Mouse (Mus musculus) G1E (cell line): Measurements from ENCODE around the gene Dll1. TPM values are rescaled to one million over a fixed set of nuclear protein-coding genes. Genes with fewer than 3 reads are reported as not detected.

Experiments used
- ATAC-seq: 2 replicates; pipeline ENCODE4 v1.8.0; 2016; ENCODE audit warnings: mild to moderate bottlenecking; ENCODE audit not compliant: insufficient number of reproducible peaks, poor library complexity, low FRiP score, severe bottlenecking; ENCODE audit errors: extremely low read depth
- DNase-seq: peaks from one replicate; pipeline ENCODE4 v3.0.0; 2012; ENCODE audit warnings: low spot score
- H3K27me3 ChIP-seq: 2 replicates; pipeline ENCODE4 v1.6.1; 2012; ENCODE audit warnings: mild to moderate bottlenecking, low read length, inconsistent platforms; ENCODE audit not compliant: insufficient read depth
- H3K36me3 ChIP-seq: replicated peaks from 2 replicates; pipeline ENCODE3; 2012; ENCODE audit warnings: mild to moderate bottlenecking, inconsistent platforms
- H3K4me1 ChIP-seq: 2 replicates; pipeline ENCODE4 v1.6.1; 2012; ENCODE audit warnings: low read depth, low read length, inconsistent platforms, mixed read lengths; ENCODE audit not compliant: insufficient read depth
- H3K4me3 ChIP-seq: 2 replicates; pipeline ENCODE4 v1.5.1; 2012; ENCODE audit warnings: low read depth, mild to moderate bottlenecking, inconsistent platforms, low read length, moderate library complexity, mixed read lengths
- H3K9me3 ChIP-seq: replicated peaks from 2 replicates; pipeline ENCODE4 v1.6.1; 2012; ENCODE audit warnings: inconsistent platforms
- CTCF ChIP-seq: IDR thresholded peaks from 2 replicates; pipeline ENCODE4 v1.5.1; 2012; ENCODE audit warnings: low read depth, low read length, inconsistent platforms, mixed read lengths
- GATA1 ChIP-seq: IDR thresholded peaks from 2 replicates; pipeline ENCODE4 v1.6.1; 2012; ENCODE audit warnings: borderline replicate concordance, low read length, inconsistent platforms, mixed read lengths
- GATA2 ChIP-seq: IDR thresholded peaks from 2 replicates; pipeline ENCODE4 v1.6.1; 2012; ENCODE audit warnings: low read depth, low read length, inconsistent platforms, borderline replicate concordance
- POLR2AphosphoS5 ChIP-seq: IDR thresholded peaks from 2 replicates; pipeline ENCODE4 v1.6.1; 2012; ENCODE audit warnings: low read depth, low read length, inconsistent platforms; ENCODE audit not compliant: insufficient replicate concordance
- TAL1 ChIP-seq: conservative IDR thresholded peaks from 2 replicates; pipeline ENCODE4 v1.6.1; 2012; ENCODE audit warnings: low read depth, low read length, inconsistent platforms, mixed read lengths
- polyA plus RNA-seq: library from polyadenylated mRNA; stranded (reverse); fragments of >175 nt; gene quantifications from 2 replicates; pipeline ENCODE4 v1.2.3, GENCODE M21; 2012
- total RNA-seq, 2 experiments: library from RNA; stranded (forward) in 1 of 2; stranded (reverse) in 1 of 2; fragments of 200-1000 nt in 1 of 2; fragments of >200 nt in 1 of 2; fragmentation: Nextera tagmentation in 1 of 2; gene quantifications; 2 replicates each; pipeline ENCODE4 v1.2.3; 2014 to 2017

Dll1 gene
- total and polyA plus RNA-seq, 3 experiments = not detected

GRCm38 (mm10) chr17:15357071-15357470, 19.6 kb downstream of the Dll1 start:
- DNase-seq (no peak), ATAC-seq (no peak)
- TF ChIP-seq TAL1 = no peak
- Histone ChIP-seq H3K4me1 (no peaks in the 10 kb centered on the region), H3K9me3 (no peaks in the 10 kb centered on the region), H3K27me3 (peaks cover 9% of the 10 kb centered on the region; the same call in 1 of the 2 replicates), H3K36me3 (no peaks in the 10 kb centered on the region), H3K4me3 (no peak overlapping the region)

DNA sequence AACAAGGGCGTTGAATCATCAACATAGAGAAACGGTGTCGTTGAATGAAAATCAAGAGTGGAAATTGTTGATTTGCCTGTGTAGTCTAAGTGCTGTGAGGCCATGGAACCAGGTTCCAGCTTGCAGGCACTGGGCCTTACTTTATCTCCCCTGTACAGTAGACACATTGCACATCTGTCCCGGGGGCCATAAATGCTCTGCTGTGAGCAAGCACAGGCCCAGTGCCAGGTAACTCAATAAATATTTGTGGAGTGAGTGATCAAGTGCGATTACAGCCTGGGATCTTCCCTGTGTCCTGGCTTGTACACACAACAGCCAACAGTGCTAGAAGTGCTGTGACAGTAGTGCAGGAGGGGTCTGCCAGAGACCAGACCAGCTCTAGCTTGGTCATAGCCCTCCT, 20.1 kb downstream of the Dll1 start:
- no peaks in the 10 kb centered on the region for H3K36me3 ChIP-seq
- DNase-seq = no peak
- no peaks in the 10 kb centered on the region for H3K9me3 ChIP-seq
- H3K4me3 ChIP-seq = no peak overlapping the region
- TF ChIP-seq POLR2AphosphoS5 (no peak), TAL1 (no peak), GATA2 (no peak), CTCF (no peak), GATA1 (no peak)
- H3K4me1 ChIP-seq = no peaks in the 10 kb centered on the region
- no peak for ATAC-seq
- H3K27me3 ChIP-seq = peaks cover 11% of the 10 kb centered on the region; the same call in 1 of the 2 replicates

DNA sequence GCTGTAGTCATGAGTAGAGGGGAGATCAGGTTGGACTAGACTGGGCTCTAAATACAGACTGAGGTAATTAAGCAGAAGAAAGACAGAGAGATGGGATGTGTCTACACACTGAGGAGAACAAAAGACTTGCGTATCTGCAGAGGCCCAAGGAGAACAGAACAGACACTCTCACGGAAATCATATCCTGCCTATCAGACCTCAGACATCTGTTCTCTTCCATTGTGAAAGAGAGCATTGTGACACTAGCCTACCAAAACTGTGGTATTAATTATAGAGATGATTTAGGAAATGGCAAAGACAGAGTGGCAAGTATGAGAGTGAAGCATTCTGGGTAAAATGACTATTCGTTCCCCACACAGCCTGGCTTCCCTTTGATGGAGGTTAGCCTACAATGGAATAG, 21.6 kb downstream of the Dll1 start:
- H3K36me3 ChIP-seq = no peaks in the 10 kb centered on the region
- DNase-seq (no peak), ATAC-seq (no peak)
- H3K9me3 ChIP-seq = no peaks in the 10 kb centered on the region
- H3K4me1 ChIP-seq = no peaks in the 10 kb centered on the region
- TF ChIP-seq TAL1 (no peak), CTCF (no peak), GATA1 (no peak), POLR2AphosphoS5 (no peak), GATA2 (no peak)
- H3K4me3 ChIP-seq = no peak overlapping the region
- peaks cover 11% of the 10 kb centered on the region for H3K27me3 ChIP-seq

DNA sequence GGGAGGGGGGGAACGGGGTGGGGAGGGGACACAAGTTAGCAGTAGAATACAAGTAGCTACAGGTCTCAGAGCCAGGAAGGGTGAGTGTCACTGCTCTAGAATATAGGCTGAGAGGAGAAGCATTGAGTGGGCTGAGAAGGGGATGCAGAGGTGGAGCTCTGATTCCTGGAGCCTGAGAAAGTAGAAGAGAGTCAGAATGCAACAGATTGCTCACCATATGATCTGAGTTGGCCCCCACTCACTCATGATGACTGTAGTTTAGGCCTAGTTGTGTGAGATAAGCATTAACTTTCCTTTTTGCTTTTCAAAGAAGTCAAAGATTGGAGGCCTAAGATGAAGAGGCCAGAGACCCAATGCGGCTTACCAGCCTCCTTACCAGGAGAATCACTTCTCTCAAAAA, 22.7 kb downstream of the Dll1 start:
- DNase-seq (no peak), ATAC-seq (no peak)
- Histone ChIP-seq H3K36me3 (no peaks in the 10 kb centered on the region), H3K4me3 (no peak overlapping the region), H3K4me1 (no peaks in the 10 kb centered on the region), H3K27me3 (peaks cover 9% of the 10 kb centered on the region), H3K9me3 (no peaks in the 10 kb centered on the region)
- TF ChIP-seq TAL1 = no peak

GRCm38 (mm10) chr17:15352869-15353610, 23.6 kb downstream of the Dll1 start:
- no peak overlapping the region for H3K4me3 ChIP-seq
- no peak for DNase-seq

DNA sequence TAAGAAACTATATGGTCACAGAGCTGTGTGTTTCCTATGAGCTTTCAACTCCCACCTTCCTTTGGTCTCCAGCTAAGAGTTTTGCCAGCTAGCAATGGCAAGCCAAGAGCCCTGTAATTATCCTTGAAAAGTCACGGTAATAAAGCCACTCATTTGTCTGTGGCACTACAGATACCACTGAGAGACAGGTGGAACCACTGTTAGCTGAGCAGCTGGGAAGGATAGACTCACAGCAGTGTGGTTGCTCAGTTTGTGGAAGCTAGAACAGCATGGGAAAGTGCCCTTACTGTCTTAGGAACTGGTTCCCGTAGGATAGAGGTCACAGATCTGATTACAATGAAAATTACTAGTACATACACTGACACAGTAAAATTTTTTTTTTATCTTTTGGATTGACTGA, 26.5 kb downstream of the Dll1 start:
- Histone ChIP-seq H3K36me3 (no peaks in the 10 kb centered on the region), H3K4me3 (no peak overlapping the region), H3K27me3 (peaks cover 2% of the 10 kb centered on the region), H3K4me1 (no peaks in the 10 kb centered on the region), H3K9me3 (no peaks in the 10 kb centered on the region)
- ATAC-seq (no peak), DNase-seq (no peak)
- TF ChIP-seq POLR2AphosphoS5 = no peak
- no peak for TF ChIP-seq CTCF
- no peak for TF ChIP-seq TAL1
- TF ChIP-seq GATA1 = no peak
- TF ChIP-seq GATA2 = no peak

More at GRCm38 (mm10) chr17:15352869-15353610, 23.6 kb downstream of the Dll1 start:
- no peaks in the 10 kb centered on the region for H3K9me3 ChIP-seq
- peaks cover 6% of the 10 kb centered on the region for H3K27me3 ChIP-seq
- no peaks in the 10 kb centered on the region for H3K4me1 ChIP-seq
- no peaks in the 10 kb centered on the region for H3K36me3 ChIP-seq
- TF ChIP-seq POLR2AphosphoS5 (no peak), GATA1 (no peak), CTCF (no peak), GATA2 (no peak), TAL1 (no peak)
- ATAC-seq = no peak
